Mouse (Mus musculus): Measurements from ENCODE around the gene Slit3. TPM values are rescaled to one million over a fixed set of nuclear protein-coding genes. Genes with fewer than 3 reads are reported as not detected.

Slit3 gene
- polyA plus RNA-seq, 1 experiment from 2014 or later: 22.2 TPM

GRCm38 (mm10) chr11:35231361-35232090 is 110.5 kb downstream of the Slit3 start:
- no peak overlapping the region for H3K4me3 ChIP-seq
- peak overlapping the region; percentile 13 for H3K27ac ChIP-seq
- DNase-seq (ENCODE audit: low spot score): no peak
- peaks cover 20% of the 10 kb centered on the region for H3K4me1 ChIP-seq
- WGBS: 66% methylated on average over 10 of the region's 10 CpGs
- H3K9me3 ChIP-seq: no peaks in the 10 kb centered on the region
- H3K27me3 ChIP-seq (ENCODE audit: insufficient read depth, poor library complexity, severe bottlenecking): no peaks in the 10 kb centered on the region
- no peaks in the 10 kb centered on the region for H3K36me3 ChIP-seq

- Histone ChIP-seq H3K36me3 (no peaks in the 10 kb centered on the region), H3K4me1 (peaks cover 20% of the 10 kb centered on the region), H3K4me3 (no peak overlapping the region), H3K27ac (peak overlapping the region; percentile 13; the same call in 1 of the 2 replicates), H3K9me3 (no peaks in the 10 kb centered on the region), H3K27me3 (ENCODE audit: insufficient read depth, poor library complexity, severe bottlenecking) (no peaks in the 10 kb centered on the region)
- DNase-seq (ENCODE audit: low spot score): no peak
- WGBS: 82% methylated on average over 4 of the region's 4 CpGs
Measured at GRCm38 (mm10) chr11:35232321-35232720, 111.3 kb downstream of the Slit3 start.

- H3K27me3 ChIP-seq (ENCODE audit: insufficient read depth, poor library complexity, severe bottlenecking): no peaks in the 10 kb centered on the region
- no peak overlapping the region for H3K27ac ChIP-seq
- no peak overlapping the region for H3K4me3 ChIP-seq
- peaks cover 6% of the 10 kb centered on the region; the same call in 1 of the 2 replicates for H3K4me1 ChIP-seq
- 90% methylated on average over 7 of the region's 7 CpGs for WGBS
- no peaks in the 10 kb centered on the region for H3K36me3 ChIP-seq
- DNase-seq (ENCODE audit: low spot score): no peak
- H3K9me3 ChIP-seq: no peaks in the 10 kb centered on the region
Measured at GRCm38 (mm10) chr11:35241379-35241778, 120.4 kb downstream of the Slit3 start.

GRCm38 (mm10) chr11:35243597-35243996 is 122.6 kb downstream of the Slit3 start:
- no peak overlapping the region for H3K27ac ChIP-seq
- H3K9me3 ChIP-seq: no peaks in the 10 kb centered on the region
- H3K36me3 ChIP-seq: no peaks in the 10 kb centered on the region
- H3K27me3 ChIP-seq (ENCODE audit: insufficient read depth, poor library complexity, severe bottlenecking): no peaks in the 10 kb centered on the region
- no peak for DNase-seq (ENCODE audit: low spot score)
- H3K4me1 ChIP-seq: peaks cover 13% of the 10 kb centered on the region
- no peak overlapping the region for H3K4me3 ChIP-seq
- WGBS: 86% methylated on average over 9 of the region's 9 CpGs

- DNase-seq (ENCODE audit: low spot score): no peak
- Histone ChIP-seq H3K27ac (no peak overlapping the region), H3K4me1 (peaks cover 13% of the 10 kb centered on the region), H3K27me3 (ENCODE audit: insufficient read depth, poor library complexity, severe bottlenecking) (no peaks in the 10 kb centered on the region), H3K9me3 (no peaks in the 10 kb centered on the region), H3K4me3 (no peak overlapping the region), H3K36me3 (no peaks in the 10 kb centered on the region)
- WGBS: 88% methylated on average over 7 of the region's 7 CpGs
Measured at GRCm38 (mm10) chr11:35244526-35244925, 123.5 kb downstream of the Slit3 start.

GRCm38 (mm10) chr11:35246623-35247022 is 125.6 kb downstream of the Slit3 start:
- H3K4me1 ChIP-seq: peaks cover 19% of the 10 kb centered on the region
- no peaks in the 10 kb centered on the region for H3K27me3 ChIP-seq (ENCODE audit: insufficient read depth, poor library complexity, severe bottlenecking)
- no peak overlapping the region for H3K4me3 ChIP-seq
- 63% methylated on average over 3 of the region's 3 CpGs for WGBS
- H3K9me3 ChIP-seq: no peaks in the 10 kb centered on the region
- no peaks in the 10 kb centered on the region for H3K36me3 ChIP-seq
- no peak for DNase-seq (ENCODE audit: low spot score)
- no peak overlapping the region for H3K27ac ChIP-seq

- Histone ChIP-seq H3K27me3 (ENCODE audit: insufficient read depth, poor library complexity, severe bottlenecking) (no peaks in the 10 kb centered on the region), H3K36me3 (no peaks in the 10 kb centered on the region), H3K4me3 (no peak overlapping the region), H3K27ac (peak overlapping the region; percentile 19; the same call in 1 of the 2 replicates), H3K9me3 (no peaks in the 10 kb centered on the region), H3K4me1 (peaks cover 33% of the 10 kb centered on the region)
- no peak for DNase-seq (ENCODE audit: low spot score)
- WGBS: 80% methylated on average over 5 of the region's 5 CpGs
Measured at GRCm38 (mm10) chr11:35248088-35248487, 127.1 kb downstream of the Slit3 start.

GRCm38 (mm10) chr11:35250871-35251418 is 129.9 kb downstream of the Slit3 start:
- H3K36me3 ChIP-seq: no peaks in the 10 kb centered on the region
- H3K4me3 ChIP-seq: no peak overlapping the region
- no peak for DNase-seq (ENCODE audit: low spot score)
- WGBS: 53% methylated on average over 4 of the region's 4 CpGs
- no peak overlapping the region for H3K27ac ChIP-seq
- no peaks in the 10 kb centered on the region for H3K27me3 ChIP-seq (ENCODE audit: insufficient read depth, poor library complexity, severe bottlenecking)
- H3K4me1 ChIP-seq: peaks cover 33% of the 10 kb centered on the region
- H3K9me3 ChIP-seq: no peaks in the 10 kb centered on the region

GRCm38 (mm10) chr11:35251910-35252309 is 130.9 kb downstream of the Slit3 start:
- 38% methylated on average over 4 of the region's 4 CpGs for WGBS
- Histone ChIP-seq H3K4me3 (no peak overlapping the region), H3K27ac (peak overlapping the region; percentile 36; the same call in 1 of the 2 replicates), H3K9me3 (no peaks in the 10 kb centered on the region), H3K4me1 (peaks cover 28% of the 10 kb centered on the region), H3K27me3 (ENCODE audit: insufficient read depth, poor library complexity, severe bottlenecking) (no peaks in the 10 kb centered on the region), H3K36me3 (no peaks in the 10 kb centered on the region)
- no peak for DNase-seq (ENCODE audit: low spot score)

- no peak for DNase-seq (ENCODE audit: low spot score)
- WGBS: 52% methylated on average over 6 of the region's 6 CpGs
- no peak overlapping the region for H3K4me3 ChIP-seq
Measured at GRCm38 (mm10) chr11:35257351-35257750, 136.3 kb downstream of the Slit3 start.

GRCm38 (mm10) chr11:35261562-35262087 is 140.6 kb downstream of the Slit3 start:
- Histone ChIP-seq H3K4me3 (no peak overlapping the region), H3K27me3 (ENCODE audit: insufficient read depth, poor library complexity, severe bottlenecking) (no peaks in the 10 kb centered on the region), H3K9me3 (no peaks in the 10 kb centered on the region), H3K36me3 (0 out of 2 replicates have a peak, but pooled peaks cover 3% of the 10 kb centered on the region), H3K4me1 (peaks cover 41% of the 10 kb centered on the region), H3K27ac (no peak overlapping the region)
- WGBS: 90% methylated on average over 10 of the region's 10 CpGs
- no peak for DNase-seq (ENCODE audit: low spot score)

More at GRCm38 (mm10) chr11:35257351-35257750, 136.3 kb downstream of the Slit3 start:
- no peaks in the 10 kb centered on the region for H3K27me3 ChIP-seq (ENCODE audit: insufficient read depth, poor library complexity, severe bottlenecking)
- no peaks in the 10 kb centered on the region for H3K9me3 ChIP-seq
- H3K4me1 ChIP-seq: peaks cover 42% of the 10 kb centered on the region
- peak overlapping the region; percentile 38; the same call in 1 of the 2 replicates for H3K27ac ChIP-seq
- H3K36me3 ChIP-seq: 0 out of 2 replicates have a peak, but pooled peaks cover under 1% of the 10 kb centered on the region

GRCm38 (mm10) chr11:35262289-35262941 is 141.4 kb downstream of the Slit3 start:
- 74% methylated on average over 12 of the region's 12 CpGs for WGBS
- H3K4me3 ChIP-seq: no peak overlapping the region
- H3K4me1 ChIP-seq: peaks cover 39% of the 10 kb centered on the region
- no peaks in the 10 kb centered on the region for H3K9me3 ChIP-seq
- no peak for DNase-seq (ENCODE audit: low spot score)
- H3K36me3 ChIP-seq: 0 out of 2 replicates have a peak, but pooled peaks cover 3% of the 10 kb centered on the region
- H3K27ac ChIP-seq: no peak overlapping the region
- H3K27me3 ChIP-seq (ENCODE audit: insufficient read depth, poor library complexity, severe bottlenecking): no peaks in the 10 kb centered on the region

- Histone ChIP-seq H3K4me1 (peaks cover 40% of the 10 kb centered on the region), H3K27me3 (ENCODE audit: insufficient read depth, poor library complexity, severe bottlenecking) (no peaks in the 10 kb centered on the region), H3K9me3 (no peaks in the 10 kb centered on the region), H3K4me3 (no peak overlapping the region), H3K27ac (no peak overlapping the region), H3K36me3 (0 out of 2 replicates have a peak, but pooled peaks cover 3% of the 10 kb centered on the region)
- WGBS: 84% methylated on average over 3 of the region's 3 CpGs
- no peak for DNase-seq (ENCODE audit: low spot score)
Measured at GRCm38 (mm10) chr11:35264749-35265148, 143.7 kb downstream of the Slit3 start.
